In the genomic region with DNA sequence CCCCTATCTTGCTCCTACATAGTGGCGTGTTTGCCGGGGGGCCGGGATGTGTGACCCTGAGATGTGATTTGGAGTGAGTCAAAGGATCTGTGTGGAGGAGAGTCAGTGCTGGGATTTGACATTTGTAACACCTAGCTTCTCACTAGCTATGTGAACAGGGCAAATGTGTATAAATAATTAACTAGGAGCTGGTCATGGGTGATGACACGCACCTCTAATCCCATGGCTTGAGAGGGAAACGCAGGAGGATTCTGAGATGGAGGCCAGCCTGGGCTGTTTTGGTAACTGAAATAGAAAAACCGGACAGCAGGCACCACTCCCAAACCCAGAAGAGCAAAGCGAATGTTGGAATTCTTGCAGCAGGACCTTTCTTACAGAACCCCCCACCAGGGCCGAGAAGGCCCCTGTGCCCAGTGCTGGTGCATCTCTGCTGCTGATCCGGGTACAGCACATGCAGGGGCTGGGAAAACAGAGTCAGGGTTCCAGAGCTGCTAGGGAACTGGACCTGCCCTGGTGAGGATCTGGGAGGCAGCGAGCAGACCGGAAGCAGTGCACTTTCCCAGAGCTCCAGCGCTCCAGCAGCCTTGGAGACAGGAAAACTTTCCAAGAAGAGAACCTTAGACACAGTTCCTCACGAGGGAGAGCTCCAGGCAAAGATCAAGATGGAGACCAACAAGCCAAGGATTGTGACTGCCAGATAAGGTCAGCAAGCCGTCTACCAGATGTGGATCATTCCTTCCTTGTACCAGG, we compare ENCODE assay signal across 11 mouse cellular contexts. TPM values are rescaled to one million over a fixed set of nuclear protein-coding genes. Genes with fewer than 3 reads are reported as not detected.
DNase-seq lines count a peak whose midpoint lies in the region; ATAC-seq and TF ChIP-seq lines count a peak whose summit lies in the region.
"Had no signal": no experiment of that assay in that cellular context is flagged by ENCODE, and none has a peak within 500 bp of the region (broad histone marks: within the 10 kb centered on the region; RNA-seq: fewer than 3 reads in every experiment).

No protein-coding gene starts in this region.

- no peak for TF ChIP-seq EP300 in heart, postnatal 0 days (IDR thresholded peaks at IDR 0.05; ENCODE audit: low read depth)

- TF ChIP-seq CTCF in heart, postnatal 0 days (IDR thresholded peaks at IDR 0.05; ENCODE audit: low read depth): no peak

- H3K27ac ChIP-seq in heart, postnatal 0 days (ENCODE audit: low read depth): peak overlapping the region; percentile 82
- no peak overlapping the region for H3K27ac ChIP-seq in forebrain, embryonic 16.5 days (ENCODE audit: low read length)
- H3K27ac ChIP-seq in forebrain, embryonic 12.5 days: no peak overlapping the region
- H3K27ac ChIP-seq: liver, embryonic 14.5 days had no signal

- peaks cover 47% of the 10 kb centered on the region for H3K4me1 ChIP-seq in heart, postnatal 0 days (ENCODE audit: control insufficient read depth, insufficient read depth)
- peaks cover 14% of the 10 kb centered on the region for H3K4me1 ChIP-seq in forebrain, embryonic 16.5 days (replicated peaks; ENCODE audit: control insufficient read depth, insufficient read depth, low read length)
- peaks cover 14% of the 10 kb centered on the region for H3K4me1 ChIP-seq in forebrain, embryonic 12.5 days

- no peak overlapping the region for H3K4me2 ChIP-seq in heart, postnatal 0 days (ENCODE audit: low read depth, low read length)
- no peak overlapping the region for H3K4me2 ChIP-seq in forebrain, embryonic 16.5 days (ENCODE audit: low read length)
- H3K4me2 ChIP-seq in forebrain, embryonic 12.5 days: no peak overlapping the region

- ATAC-seq in heart, postnatal 0 days (ENCODE audit: insufficient read depth, low read depth): no peak
- no peak for ATAC-seq in forebrain, embryonic 16.5 days
- no peak for ATAC-seq in forebrain, embryonic 12.5 days (ENCODE audit: low FRiP score)

- no peak overlapping the region for H3K4me3 ChIP-seq in heart, postnatal 0 days (ENCODE audit: low read depth, low read length)
- H3K4me3 ChIP-seq in forebrain, embryonic 16.5 days (replicated peaks; ENCODE audit: low read length): no peak overlapping the region
- no peak overlapping the region for H3K4me3 ChIP-seq in forebrain, embryonic 12.5 days (replicated peaks)

- H3K36me3 ChIP-seq in heart, postnatal 0 days (replicated peaks; ENCODE audit: control insufficient read depth, insufficient read depth, low read length): no peaks in the 10 kb centered on the region
- H3K36me3 ChIP-seq in forebrain, embryonic 16.5 days (ENCODE audit: control insufficient read depth, insufficient read depth): no peaks in the 10 kb centered on the region
- no peaks in the 10 kb centered on the region for H3K36me3 ChIP-seq in forebrain, embryonic 12.5 days (replicated peaks)

- H3K9me3 ChIP-seq in heart, postnatal 0 days (replicated peaks; ENCODE audit: control insufficient read depth, low read length): no peaks in the 10 kb centered on the region
- H3K9me3 ChIP-seq in forebrain, embryonic 16.5 days (ENCODE audit: control insufficient read depth, low read length): 0 out of 2 replicates have a peak, but pooled peaks cover 4% of the 10 kb centered on the region
- no peaks in the 10 kb centered on the region for H3K9me3 ChIP-seq in forebrain, embryonic 12.5 days

- 59% methylated on average over 14 of the region's 14 CpGs for WGBS in heart, postnatal 0 days
- 83% methylated on average over 14 of the region's 14 CpGs for whole genome bisulfite sequencing in forebrain, embryonic 16.5 days
- WGBS in forebrain, embryonic 12.5 days: 79% methylated on average over 14 of the region's 14 CpGs

- DNase-seq in gastrocnemius, postnatal 25 days: peak; percentile 50
- DNase-seq in gastrocnemius, postnatal 10 days: no peak
- DNase-seq in adipocyte (ENCODE audit: low spot score): peak; percentile 78
- DNase-seq in heart, postnatal 0 days (ENCODE audit: low spot score): no peak
- DNase-seq in kidney, postnatal 10 days: peak; percentile 67
- no peak for DNase-seq in right cerebral cortex, postnatal 10 days (ENCODE audit: low spot score in 2 of 2)
- DNase-seq: B cell, adult 2 months; right cerebral cortex, postnatal 14 days had no signal

- H3K9ac ChIP-seq in heart, postnatal 0 days (replicated peaks; ENCODE audit: low read depth, low read length): no peak overlapping the region
- H3K9ac ChIP-seq in forebrain, embryonic 16.5 days (replicated peaks; ENCODE audit: low read depth, low read length): no peak overlapping the region
- H3K9ac ChIP-seq in forebrain, embryonic 12.5 days: no peak overlapping the region
- H3K9ac ChIP-seq: liver, embryonic 14.5 days had no signal

- no peaks in the 10 kb centered on the region for H3K27me3 ChIP-seq in heart, postnatal 0 days (ENCODE audit: control insufficient read depth, insufficient read depth, low read length)
- H3K27me3 ChIP-seq in forebrain, embryonic 16.5 days (replicated peaks; ENCODE audit: control insufficient read depth, insufficient read depth, low read length): no peaks in the 10 kb centered on the region
- no peaks in the 10 kb centered on the region for H3K27me3 ChIP-seq in forebrain, embryonic 12.5 days

RNA-seq across cellular contexts. Expression of gene Wbp2, which starts 12.1 kb away (rescaled TPM):
- 10 to 100 TPM; 58.1 to 64.4 TPM for total RNA-seq in gastrocnemius, postnatal 25 days (2021)
- 10 to 100 TPM; 64.8 to 66.8 TPM for total RNA-seq in gastrocnemius, postnatal 10 days (2021)
- 113 and 120 TPM in 2 replicates for total RNA-seq in heart, postnatal 0 days (2014; rRNA removed; ENCODE audit: low replicate concordance)
- 106 and 117 TPM in 2 replicates for polyA plus RNA-seq in heart, postnatal 0 days (2015; fragmentation: Nextera tagmentation; extraction: Ambion mirVana)
- polyA plus RNA-seq in forebrain, embryonic 16.5 days (2015; fragmentation: Nextera tagmentation; extraction: Ambion mirVana): 162 and 163 TPM in 2 replicates
- 92.3 and 101 TPM in 2 replicates for polyA plus RNA-seq in forebrain, embryonic 12.5 days (2016; fragmentation: Nextera tagmentation; extraction: Ambion mirVana)

RNA-seq across cellular contexts. Expression of gene Unc13d, which starts 21.1 kb away (rescaled TPM):
- under 1 TPM; 0.16 to 0.38 TPM for total RNA-seq in gastrocnemius, postnatal 25 days (2021)
- total RNA-seq in gastrocnemius, postnatal 10 days (2021): under 1 TPM; 0.45 TPM
- total RNA-seq in heart, postnatal 0 days (2014; rRNA removed; ENCODE audit: low replicate concordance): 0.27 and 2.7 TPM in 2 replicates
- polyA plus RNA-seq in heart, postnatal 0 days (2015; fragmentation: Nextera tagmentation; extraction: Ambion mirVana): 0.42 and 0.47 TPM in 2 replicates
- polyA plus RNA-seq in forebrain, embryonic 16.5 days (2015; fragmentation: Nextera tagmentation; extraction: Ambion mirVana): 0.60 and 0.62 TPM in 2 replicates
- polyA plus RNA-seq in forebrain, embryonic 12.5 days (2016; fragmentation: Nextera tagmentation; extraction: Ambion mirVana): 0.69 and 0.73 TPM in 2 replicates

RNA-seq across cellular contexts. Expression of gene Trim47, which starts 28.1 kb away (rescaled TPM):
- total RNA-seq in gastrocnemius, postnatal 25 days (2021): 10 to 100 TPM in 1 of 2 experiments, 1 to 10 TPM in 1; 7.9 to 14.5 TPM
- total RNA-seq in gastrocnemius, postnatal 10 days (2021): 10 to 100 TPM; 21.9 to 31.7 TPM
- total RNA-seq in heart, postnatal 0 days (2014; rRNA removed; ENCODE audit: low replicate concordance): 89.0 and 104 TPM in 2 replicates
- polyA plus RNA-seq in heart, postnatal 0 days (2015; fragmentation: Nextera tagmentation; extraction: Ambion mirVana): 42.8 and 43.9 TPM in 2 replicates
- 6.6 and 8.7 TPM in 2 replicates for polyA plus RNA-seq in forebrain, embryonic 16.5 days (2015; fragmentation: Nextera tagmentation; extraction: Ambion mirVana)
- 2.7 and 3.2 TPM in 2 replicates for polyA plus RNA-seq in forebrain, embryonic 12.5 days (2016; fragmentation: Nextera tagmentation; extraction: Ambion mirVana)

RNA-seq across cellular contexts. Expression of gene Trim65, which starts 32.0 kb away (rescaled TPM):
- 1 to 10 TPM; 5.1 to 5.4 TPM for total RNA-seq in gastrocnemius, postnatal 25 days (2021)
- 1 to 10 TPM; 3.3 to 3.6 TPM for total RNA-seq in gastrocnemius, postnatal 10 days (2021)
- total RNA-seq in heart, postnatal 0 days (2014; rRNA removed; ENCODE audit: low replicate concordance): 5.9 and 15.0 TPM in 2 replicates
- polyA plus RNA-seq in heart, postnatal 0 days (2015; fragmentation: Nextera tagmentation; extraction: Ambion mirVana): 2.7 TPM in 2 replicates
- polyA plus RNA-seq in forebrain, embryonic 16.5 days (2015; fragmentation: Nextera tagmentation; extraction: Ambion mirVana): 2.0 TPM in 2 replicates
- 1.9 and 2.1 TPM in 2 replicates for polyA plus RNA-seq in forebrain, embryonic 12.5 days (2016; fragmentation: Nextera tagmentation; extraction: Ambion mirVana)

RNA-seq across cellular contexts. Expression of gene Mrpl38, which starts 39.8 kb away (rescaled TPM):
- 10 to 100 TPM; 48.7 to 50.8 TPM for total RNA-seq in gastrocnemius, postnatal 25 days (2021)
- 10 to 100 TPM; 40.8 to 46.2 TPM for total RNA-seq in gastrocnemius, postnatal 10 days (2021)
- total RNA-seq in heart, postnatal 0 days (2014; rRNA removed; ENCODE audit: low replicate concordance): 114 and 153 TPM in 2 replicates
- 79.1 and 80.8 TPM in 2 replicates for polyA plus RNA-seq in heart, postnatal 0 days (2015; fragmentation: Nextera tagmentation; extraction: Ambion mirVana)
- 65.3 and 75.2 TPM in 2 replicates for polyA plus RNA-seq in forebrain, embryonic 16.5 days (2015; fragmentation: Nextera tagmentation; extraction: Ambion mirVana)
- 89.6 and 90.5 TPM in 2 replicates for polyA plus RNA-seq in forebrain, embryonic 12.5 days (2016; fragmentation: Nextera tagmentation; extraction: Ambion mirVana)

Comparison
In these comparisons a context has a peak if more than half of its experiments do, and no peak if none do; other contexts are left out.
1. DNase-seq: peak in gastrocnemius, postnatal 25 days (single experiment), adipocyte (single experiment) and kidney, postnatal 10 days (single experiment); none in gastrocnemius, postnatal 10 days (single experiment), heart, postnatal 0 days (single experiment) and right cerebral cortex, postnatal 10 days (0 of 2).